Mouse (Mus musculus) neural tube, embryonic 12.5 days (tissue): ENCODE measurements around the gene Plcb3. TPM values are rescaled to one million over a fixed set of nuclear protein-coding genes. Genes with fewer than 3 reads are reported as not detected.
"Not testable (repeated sequence)": the region's sequence is repeated elsewhere in the genome, so short reads cannot be mapped to it uniquely, and the experiment has no call there.

ENCODE experiments used
- ATAC-seq: fragments of 200-750 bp; cut with Nextera tagmentation; 2 replicates; pipeline ENCODE4 v1.8.0; 2017; ENCODE audit warnings: low read depth, mild to moderate bottlenecking, moderate TSS enrichment, moderate library complexity; ENCODE audit not compliant: low FRiP score
- H3K27ac ChIP-seq: fragments of 300-500 bp; sonication (generic); 2 replicates; pipeline ENCODE4 v1.5.1; 2016
- H3K27me3 ChIP-seq: fragments of 300-500 bp; sonication (generic); replicated peaks from 2 replicates; pipeline ENCODE4 v1.6.1; 2016; ENCODE audit warnings: mild to moderate bottlenecking
- H3K36me3 ChIP-seq: fragments of 300-500 bp; sonication (generic); 2 replicates; pipeline ENCODE4 v1.6.1; 2016; ENCODE audit warnings: mild to moderate bottlenecking
- H3K4me1 ChIP-seq: fragments of 300-500 bp; sonication (generic); 2 replicates; pipeline ENCODE4 v1.6.1; 2016
- H3K4me2 ChIP-seq: fragments of 300-500 bp; sonication (generic); replicated peaks from 2 replicates; pipeline ENCODE4 v1.6.1; 2016; ENCODE audit warnings: mild to moderate bottlenecking
- H3K4me3 ChIP-seq: fragments of 300-500 bp; sonication (generic); 2 replicates; pipeline ENCODE4 v1.5.1; 2016
- H3K9ac ChIP-seq: fragments of 300-500 bp; sonication (generic); 2 replicates; pipeline ENCODE4 v1.6.1; 2016; ENCODE audit warnings: mild to moderate bottlenecking
- H3K9me3 ChIP-seq: fragments of 300-500 bp; sonication (generic); 2 replicates; pipeline ENCODE4 v1.6.1; 2016; ENCODE audit warnings: mild to moderate bottlenecking
- WGBS: fragments of 180-500 bp; shearing (Covaris S2); methylation state at CpG from one replicate; pipeline ENCODE4 v1.1.7; 2016; 5-methylcytosine and 5-hydroxymethylcytosine counted together
- polyA plus RNA-seq: library from polyadenylated mRNA; unstranded; fragments of >200 nt; fragmentation: Nextera tagmentation; extraction: Ambion mirVana; gene quantifications from 2 replicates; pipeline ENCODE4 v1.2.1, GENCODE M21; 2016

Plcb3 gene
- polyA plus RNA-seq, 1 experiment from 2014 or later, result 33.4 TPM

- Histone ChIP-seq H3K36me3 (peaks cover 25% of the 10 kb centered on the region), H3K9ac (no peak overlapping the region), H3K4me3 (no peak overlapping the region), H3K9me3 (no peaks in the 10 kb centered on the region), H3K27ac (no peak overlapping the region), H3K4me1 (peaks cover 30% of the 10 kb centered on the region), H3K27me3 (no peaks in the 10 kb centered on the region), H3K4me2 (no peak overlapping the region)
- no peak for ATAC-seq
- WGBS, result 88% methylated on average over 9 of the region's 9 CpGs
Observed at GRCm38 (mm10) chr19:6997721-6998290, 21.5 kb upstream of the Plcb3 start.

GRCm38 (mm10) chr19:6996006-6996405, 19.7 kb upstream of the Plcb3 start, which contains the start of the genes Nudt22 and Trpt1:
TSS of gene Nudt22 (minus strand) at chr19:6996117.
TSS of gene Trpt1 (plus strand) at chr19:6996131.
- under 1% methylated on average over 24 of the region's 24 CpGs for WGBS

GRCm38 (mm10) chr19:6995255-6995991, 19.2 kb upstream of the Plcb3 start:
- H3K9ac ChIP-seq, result peak overlapping the region; percentile 71
- peaks cover 23% of the 10 kb centered on the region for H3K36me3 ChIP-seq
- WGBS, result 52% methylated on average over 21 of the region's 21 CpGs
- peak overlapping the region; percentile 75 for H3K4me2 ChIP-seq
- ATAC-seq, result no peak
- peak overlapping the region; percentile 50 for H3K4me3 ChIP-seq
- no peaks in the 10 kb centered on the region for H3K9me3 ChIP-seq
- no peaks in the 10 kb centered on the region for H3K27me3 ChIP-seq
- H3K4me1 ChIP-seq, result peaks cover 39% of the 10 kb centered on the region
- no peak overlapping the region for H3K27ac ChIP-seq

More at GRCm38 (mm10) chr19:6996006-6996405, 19.7 kb upstream of the Plcb3 start, which contains the start of the genes Nudt22 and Trpt1:
- no peaks in the 10 kb centered on the region for H3K9me3 ChIP-seq
- H3K27me3 ChIP-seq, result no peaks in the 10 kb centered on the region
- peaks cover 39% of the 10 kb centered on the region for H3K4me1 ChIP-seq
- H3K9ac ChIP-seq, result peak within 1 kb of the TSS; percentile 71
- H3K4me2 ChIP-seq, result peak within 1 kb of the TSS; percentile 75
- H3K4me3 ChIP-seq, result peak within 1 kb of the TSS; percentile 50
- peak within 1 kb of the TSS; percentile 23; the same call in 1 of the 2 replicates for H3K27ac ChIP-seq
- peaks cover 25% of the 10 kb centered on the region for H3K36me3 ChIP-seq
- ATAC-seq, result peak; percentile 56

GRCm38 (mm10) chr19:6994489-6994888, 18.2 kb upstream of the Plcb3 start:
- Histone ChIP-seq H3K4me2 (peak overlapping the region; percentile 75; the same call in 1 of the 2 replicates), H3K27me3 (no peaks in the 10 kb centered on the region), H3K4me1 (peaks cover 39% of the 10 kb centered on the region), H3K27ac (no peak overlapping the region), H3K9me3 (no peaks in the 10 kb centered on the region), H3K36me3 (peaks cover 14% of the 10 kb centered on the region), H3K9ac (0 out of 2 replicates have a peak overlapping the region, but pooled peaks have one; percentile 21), H3K4me3 (no peak overlapping the region)
- WGBS, result 88% methylated on average over 8 of the region's 8 CpGs
- no peak for ATAC-seq

- Histone ChIP-seq H3K4me3 (no peak overlapping the region), H3K4me2 (no peak overlapping the region), H3K36me3 (peaks cover 9% of the 10 kb centered on the region), H3K9ac (no peak overlapping the region), H3K27me3 (no peaks in the 10 kb centered on the region), H3K4me1 (peaks cover 39% of the 10 kb centered on the region), H3K27ac (no peak overlapping the region), H3K9me3 (no peaks in the 10 kb centered on the region)
- no peak for ATAC-seq
- whole genome bisulfite sequencing, result 92% methylated on average over 8 of the region's 8 CpGs
Observed at GRCm38 (mm10) chr19:6994002-6994401, 17.7 kb upstream of the Plcb3 start.

GRCm38 (mm10) chr19:6993011-6993770, 16.9 kb upstream of the Plcb3 start:
- H3K9ac ChIP-seq, result peak overlapping the region; percentile 64
- H3K27me3 ChIP-seq, result no peaks in the 10 kb centered on the region
- H3K4me3 ChIP-seq, result peak overlapping the region; percentile 52
- ATAC-seq, result peak; percentile 10; the same call in 1 of the 2 replicates
- peaks cover under 1% of the 10 kb centered on the region; the same call in 1 of the 2 replicates for H3K36me3 ChIP-seq
- peak overlapping the region; percentile 85 for H3K4me2 ChIP-seq
- H3K4me1 ChIP-seq, result peaks cover 41% of the 10 kb centered on the region
- no peaks in the 10 kb centered on the region for H3K9me3 ChIP-seq
- WGBS, result 64% methylated on average over 14 of the region's 14 CpGs
- H3K27ac ChIP-seq, result no peak overlapping the region

- Histone ChIP-seq H3K36me3 (no peaks in the 10 kb centered on the region), H3K4me1 (peaks cover 49% of the 10 kb centered on the region), H3K27ac (no peak within 1 kb of the TSS), H3K4me2 (peak within 1 kb of the TSS; percentile 85), H3K4me3 (peak within 1 kb of the TSS; percentile 52), H3K9me3 (no peaks in the 10 kb centered on the region), H3K27me3 (no peaks in the 10 kb centered on the region), H3K9ac (peak within 1 kb of the TSS; percentile 64)
- 2% methylated on average over 37 of the region's 37 CpGs for WGBS
- ATAC-seq, result peak; percentile 92
Observed at GRCm38 (mm10) chr19:6992011-6992858, 16.0 kb upstream of the Plcb3 start, which contains the start of gene Dnajc4. TSS of gene Dnajc4 (minus strand) at chr19:6992572.

- H3K9ac ChIP-seq, ATAC-seq: not testable (repeated sequence)
- 92% methylated on average over 6 of the region's 6 CpGs for WGBS
Observed at GRCm38 (mm10) chr19:6991166-6991565, 14.9 kb upstream of the Plcb3 start.

GRCm38 (mm10) chr19:6990712-6991111, 14.4 kb upstream of the Plcb3 start:
- no peaks in the 10 kb centered on the region for H3K27me3 ChIP-seq
- WGBS, result 93% methylated on average over 6 of the region's 6 CpGs
- no peak for ATAC-seq
- H3K4me1 ChIP-seq, result peaks cover 51% of the 10 kb centered on the region
- no peak overlapping the region for H3K4me2 ChIP-seq
- no peak overlapping the region for H3K9ac ChIP-seq
- H3K9me3 ChIP-seq, result no peaks in the 10 kb centered on the region
- no peak overlapping the region for H3K27ac ChIP-seq
- no peak overlapping the region for H3K4me3 ChIP-seq
- no peaks in the 10 kb centered on the region for H3K36me3 ChIP-seq

More at GRCm38 (mm10) chr19:6991166-6991565, 14.9 kb upstream of the Plcb3 start:
- H3K4me2 ChIP-seq, H3K27ac ChIP-seq, H3K9me3 ChIP-seq, H3K27me3 ChIP-seq, H3K4me3 ChIP-seq, H3K36me3 ChIP-seq: not testable (repeated sequence)
- H3K4me1 ChIP-seq, result peaks cover 49% of the 10 kb centered on the region

- H3K4me1 ChIP-seq, result peaks cover 40% of the 10 kb centered on the region
- WGBS, result 89% methylated on average over 8 of the region's 8 CpGs
- no peaks in the 10 kb centered on the region for H3K9me3 ChIP-seq
Observed at GRCm38 (mm10) chr19:6989251-6989650, 13.0 kb upstream of the Plcb3 start.

GRCm38 (mm10) chr19:6987904-6988285, 11.6 kb upstream of the Plcb3 start:
- H3K36me3 ChIP-seq, result peaks cover 18% of the 10 kb centered on the region
- H3K4me2 ChIP-seq, result peak overlapping the region; percentile 97
- no peak for ATAC-seq
- H3K4me1 ChIP-seq, result peaks cover 32% of the 10 kb centered on the region
- peak overlapping the region; percentile 83 for H3K4me3 ChIP-seq
- no peaks in the 10 kb centered on the region for H3K27me3 ChIP-seq
- no peak overlapping the region for H3K27ac ChIP-seq
- H3K9me3 ChIP-seq, result no peaks in the 10 kb centered on the region
- H3K9ac ChIP-seq, result peak overlapping the region; percentile 93
- 5% methylated on average over 8 of the region's 8 CpGs for WGBS

More at GRCm38 (mm10) chr19:6989251-6989650, 13.0 kb upstream of the Plcb3 start:
- Histone ChIP-seq H3K27me3 (no peaks in the 10 kb centered on the region), H3K27ac (no peak overlapping the region), H3K4me2 (no peak overlapping the region), H3K9ac (no peak overlapping the region), H3K4me3 (no peak overlapping the region), H3K36me3 (peaks cover 10% of the 10 kb centered on the region)
- ATAC-seq, result no peak
